Mouse (Mus musculus): ENCODE results near the gene Gucy2d.

The Gucy2d gene

GRCm38 (mm10) chr7:98439956-98440466 lies at the start of gene Gucy2d:
Gene Gucy2d (plus strand): TSS chr7:98440416.
- DNase-seq (ENCODE audit: low read depth, low spot score): no peak

GRCm38 (mm10) chr7:98390486-98390885 lies 49.7 kb upstream of the Gucy2d start:
- no peak for DNase-seq (ENCODE audit: low read depth, low spot score)

- no peak for DNase-seq (ENCODE audit: low read depth, low spot score)
Measured at GRCm38 (mm10) chr7:98391351-98391936, 48.8 kb upstream of the Gucy2d start.

GRCm38 (mm10) chr7:98392466-98393201 lies 47.6 kb upstream of the Gucy2d start:
- no peak for DNase-seq (ENCODE audit: low read depth, low spot score)

GRCm38 (mm10) chr7:98402582-98403574 lies 37.3 kb upstream of the Gucy2d start:
- no peak for DNase-seq (ENCODE audit: low read depth, low spot score)

GRCm38 (mm10) chr7:98403996-98404395 lies 36.2 kb upstream of the Gucy2d start:
- no peak for DNase-seq (ENCODE audit: low read depth, low spot score)

GRCm38 (mm10) chr7:98407615-98408014 lies 32.6 kb upstream of the Gucy2d start:
- no peak for DNase-seq (ENCODE audit: low read depth, low spot score)

- DNase-seq (ENCODE audit: low read depth, low spot score): no peak
Measured at GRCm38 (mm10) chr7:98413115-98413514, 27.1 kb upstream of the Gucy2d start.

- DNase-seq (ENCODE audit: low read depth, low spot score): no peak
Measured at GRCm38 (mm10) chr7:98415550-98415949, 24.7 kb upstream of the Gucy2d start.

GRCm38 (mm10) chr7:98416020-98416419 lies 24.2 kb upstream of the Gucy2d start:
- no peak for DNase-seq (ENCODE audit: low read depth, low spot score)

GRCm38 (mm10) chr7:98418031-98418805 lies 22.0 kb upstream of the Gucy2d start:
- DNase-seq (ENCODE audit: low read depth, low spot score): no peak

- DNase-seq (ENCODE audit: low read depth, low spot score): no peak
Measured at GRCm38 (mm10) chr7:98419366-98419765, 20.9 kb upstream of the Gucy2d start.

- DNase-seq (ENCODE audit: low read depth, low spot score): no peak
Measured at GRCm38 (mm10) chr7:98423546-98423945, 16.7 kb upstream of the Gucy2d start.

GRCm38 (mm10) chr7:98424396-98424795 lies 15.8 kb upstream of the Gucy2d start:
- DNase-seq (ENCODE audit: low read depth, low spot score): no peak

- DNase-seq (ENCODE audit: low read depth, low spot score): no peak
Measured at GRCm38 (mm10) chr7:98425551-98425950, 14.7 kb upstream of the Gucy2d start.

- no peak for DNase-seq (ENCODE audit: low read depth, low spot score)
Measured at GRCm38 (mm10) chr7:98426641-98427040, 13.6 kb upstream of the Gucy2d start.

GRCm38 (mm10) chr7:98427115-98427835 lies 12.9 kb upstream of the Gucy2d start:
- DNase-seq (ENCODE audit: low read depth, low spot score): no peak

GRCm38 (mm10) chr7:98429579-98429978 lies 10.6 kb upstream of the Gucy2d start:
- DNase-seq (ENCODE audit: low read depth, low spot score): no peak

GRCm38 (mm10) chr7:98430785-98431184 lies 9.4 kb upstream of the Gucy2d start:
- peak; percentile 46 for DNase-seq (ENCODE audit: low read depth, low spot score)

- DNase-seq (ENCODE audit: low read depth, low spot score): peak; percentile 71
Measured at GRCm38 (mm10) chr7:98437629-98438028, 2.6 kb upstream of the Gucy2d start.

All from CD4-positive, CD25-positive, alpha-beta regulatory T cell, adult 2 months (primary cell).